ENCODE assay signal across 8 mouse cellular contexts in the genomic region with DNA sequence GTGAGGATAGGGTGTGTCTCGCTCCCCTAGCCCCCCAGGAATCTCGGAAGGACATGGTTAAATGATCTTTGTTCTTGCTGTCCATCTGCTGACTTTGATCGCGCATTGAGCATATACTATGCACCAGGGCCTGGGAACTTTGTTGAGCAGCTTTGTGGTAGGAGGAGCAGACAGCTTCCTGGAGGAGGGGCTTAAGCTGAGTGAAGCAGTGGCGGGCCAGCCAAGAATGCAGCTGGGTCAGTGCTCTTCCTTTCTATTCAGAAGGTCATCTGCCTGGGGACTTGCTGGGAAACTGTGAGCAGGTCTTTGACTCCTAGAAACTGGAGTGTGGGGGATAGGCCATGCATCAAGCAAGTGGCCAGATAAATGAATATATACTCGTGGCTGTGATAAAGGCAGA. TPM values are rescaled to one million over a fixed set of nuclear protein-coding genes. Genes with fewer than 3 reads are reported as not detected.
DNase-seq lines count a peak whose midpoint lies in the region; ATAC-seq lines count a peak whose summit lies in the region.

No protein-coding gene starts in this region.

- intact Hi-C loops in gastrocnemius, postnatal 36 days (cut with DNase I) = no loop called here
- intact Hi-C loops in left cerebral cortex, postnatal 25 days (cut with DNase I) = no loop called here

- peak overlapping the region; percentile 96 for H3K4me3 ChIP-seq in megakaryocyte, embryonic 14.5 days (replicated peaks)
- 0 out of 2 replicates have a peak overlapping the region, but pooled peaks have one; percentile 63 for H3K4me3 ChIP-seq in forebrain, embryonic 15.5 days
- H3K4me3 ChIP-seq in stomach, embryonic 16.5 days (replicated peaks; ENCODE audit: low read length) = no peak overlapping the region

- no peaks in the 10 kb centered on the region for H3K9me3 ChIP-seq in megakaryocyte, embryonic 14.5 days
- no peaks in the 10 kb centered on the region for H3K9me3 ChIP-seq in forebrain, embryonic 15.5 days
- H3K9me3 ChIP-seq in stomach, embryonic 16.5 days (replicated peaks; ENCODE audit: control insufficient read depth, low read length) = no peaks in the 10 kb centered on the region

- peaks cover 50% of the 10 kb centered on the region for H3K36me3 ChIP-seq in megakaryocyte, embryonic 14.5 days (replicated peaks; ENCODE audit: low read length)
- H3K36me3 ChIP-seq in forebrain, embryonic 15.5 days = peaks cover 3% of the 10 kb centered on the region; the same call in 1 of the 2 replicates
- no peaks in the 10 kb centered on the region; the same call in 1 of the 2 replicates for H3K36me3 ChIP-seq in stomach, embryonic 16.5 days (ENCODE audit: control insufficient read depth, insufficient read depth, low read length)

- H3K9ac ChIP-seq in forebrain, embryonic 15.5 days (replicated peaks) = no peak overlapping the region
- H3K9ac ChIP-seq in stomach, embryonic 16.5 days (ENCODE audit: low read length) = no peak overlapping the region

- 75% methylated on average over 6 of the region's 6 CpGs for WGBS in forebrain, embryonic 15.5 days
- WGBS in stomach, embryonic 16.5 days = 69% methylated on average over 6 of the region's 6 CpGs

- peak; percentile 59 for DNase-seq in kidney, postnatal 10 days
- no peak for DNase-seq in cerebellum, adult 18-20 months
- DNase-seq in gastrocnemius, postnatal 36 days = no peak
- DNase-seq in left cerebral cortex, postnatal 25 days (ENCODE audit: low spot score in 2 of 2) = no peak

- no peak for ATAC-seq in megakaryocyte, adult 5-6 weeks (ENCODE audit: poor library complexity, severe bottlenecking)
- no peak for ATAC-seq in forebrain, embryonic 15.5 days (replicated peaks)
- ATAC-seq in stomach, embryonic 16.5 days (ENCODE audit: insufficient read depth, low FRiP score) = no peak

- 0 out of 2 replicates have a peak overlapping the region, but pooled peaks have one; percentile 37 for H3K27ac ChIP-seq in forebrain, embryonic 15.5 days (replicated peaks)
- H3K27ac ChIP-seq in stomach, embryonic 16.5 days (ENCODE audit: low read length) = peak overlapping the region; percentile 67; the same call in 1 of the 2 replicates

- peak overlapping the region; percentile 91 for H3K4me2 ChIP-seq in forebrain, embryonic 15.5 days (replicated peaks)
- peak overlapping the region; percentile 87 for H3K4me2 ChIP-seq in stomach, embryonic 16.5 days (ENCODE audit: low read depth, low read length)

- peaks cover 15% of the 10 kb centered on the region for H3K27me3 ChIP-seq in megakaryocyte, embryonic 14.5 days (replicated peaks)
- no peaks in the 10 kb centered on the region for H3K27me3 ChIP-seq in forebrain, embryonic 15.5 days
- no peaks in the 10 kb centered on the region for H3K27me3 ChIP-seq in stomach, embryonic 16.5 days (ENCODE audit: control insufficient read depth, insufficient read depth, low read length)

- peaks cover 89% of the 10 kb centered on the region for H3K4me1 ChIP-seq in megakaryocyte, embryonic 14.5 days
- H3K4me1 ChIP-seq in forebrain, embryonic 15.5 days = peaks cover 67% of the 10 kb centered on the region
- H3K4me1 ChIP-seq in stomach, embryonic 16.5 days (ENCODE audit: control insufficient read depth, insufficient read depth, low read length) = peaks cover 62% of the 10 kb centered on the region

RNA-seq across cellular contexts. Expression of gene Src, which starts 7.9 kb away (rescaled TPM):
- 186 and 225 TPM in 2 replicates for polyA plus RNA-seq in megakaryocyte, embryonic 14.5 days (2012; ENCODE audit: insufficient read depth, low replicate concordance)
- 0.11 TPM in 1 of 2 replicates, not detected in the other for total RNA-seq in megakaryocyte, adult 5-6 weeks (2015)
- total RNA-seq in megakaryocyte, adult 5-6 weeks (2017) = 0.26 TPM in 1 of 2 replicates, not detected in the other
- 35.6 and 37.9 TPM in 2 replicates for polyA plus RNA-seq in forebrain, embryonic 15.5 days (2015; fragmentation: Nextera tagmentation; extraction: Ambion mirVana)
- polyA plus RNA-seq in stomach, embryonic 16.5 days (2015; fragmentation: Nextera tagmentation; extraction: Ambion mirVana) = 12.1 and 14.7 TPM in 2 replicates
- 1 to 10 TPM; 2.9 to 3.5 TPM for total RNA-seq in gastrocnemius, postnatal 36 days (2021)
- 100 to 1,000 TPM; 116 to 137 TPM for total RNA-seq in left cerebral cortex, postnatal 25 days (2021)

RNA-seq across cellular contexts. Expression of gene Manbal, which starts 58.8 kb away (rescaled TPM):
- 42.3 and 73.0 TPM in 2 replicates for polyA plus RNA-seq in megakaryocyte, embryonic 14.5 days (2012; ENCODE audit: insufficient read depth, low replicate concordance)
- 18.7 and 21.5 TPM in 2 replicates for total RNA-seq in megakaryocyte, adult 5-6 weeks (2015)
- 9.3 and 10.5 TPM in 2 replicates for total RNA-seq in megakaryocyte, adult 5-6 weeks (2017)
- polyA plus RNA-seq in forebrain, embryonic 15.5 days (2015; fragmentation: Nextera tagmentation; extraction: Ambion mirVana) = 105 TPM in 2 replicates
- 76.3 and 78.0 TPM in 2 replicates for polyA plus RNA-seq in stomach, embryonic 16.5 days (2015; fragmentation: Nextera tagmentation; extraction: Ambion mirVana)
- total RNA-seq in gastrocnemius, postnatal 36 days (2021) = 10 to 100 TPM; 15.3 to 15.6 TPM
- 10 to 100 TPM; 64.8 to 65.6 TPM for total RNA-seq in left cerebral cortex, postnatal 25 days (2021)

Comparison
In these comparisons a context has a peak if more than half of its experiments do, and no peak if none do; other contexts are left out.
1. RNA of gene Src, which starts 7.9 kb away (total RNA-seq): 116 to 137 TPM in left cerebral cortex, postnatal 25 days; 2.9 to 3.5 TPM in gastrocnemius, postnatal 36 days and 0.11 to 0.26 TPM in megakaryocyte, adult 5-6 weeks; every median in the first group is over 10 times any median in the second.